Mouse (Mus musculus) regulatory T cell (primary cell): ENCODE data around the gene Gab1.

Experiments
- in situ Hi-C: fragments of 300-600 bp; cut with MboI, MseI; formaldehyde crosslinking; loops from one replicate; pipeline ENCODE4 v1.15.1; 2025; ENCODE audit warnings: high pct_unique_total_duplicates

Gab1 gene

DNA sequence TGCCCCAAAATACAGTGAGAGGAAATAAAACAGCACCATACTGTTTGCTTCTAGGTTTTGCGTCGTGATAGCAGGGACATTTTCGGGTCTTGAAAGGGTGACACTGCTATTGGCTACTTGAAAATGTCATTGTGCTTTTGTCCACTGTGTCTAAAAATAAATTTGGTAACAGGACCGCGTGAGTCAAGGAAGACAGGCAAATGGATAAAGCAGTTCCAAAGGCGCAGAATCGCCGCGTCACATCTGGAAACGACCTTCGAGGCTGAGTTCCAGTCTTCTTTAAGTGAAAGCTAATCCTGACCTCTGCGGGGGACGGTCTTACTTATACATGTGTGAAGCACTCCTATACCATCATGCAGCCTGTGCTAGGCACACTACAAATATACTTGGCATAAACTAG is 35.0 kb downstream of the Gab1 start:
- in situ Hi-C loops = no loop called here

DNA sequence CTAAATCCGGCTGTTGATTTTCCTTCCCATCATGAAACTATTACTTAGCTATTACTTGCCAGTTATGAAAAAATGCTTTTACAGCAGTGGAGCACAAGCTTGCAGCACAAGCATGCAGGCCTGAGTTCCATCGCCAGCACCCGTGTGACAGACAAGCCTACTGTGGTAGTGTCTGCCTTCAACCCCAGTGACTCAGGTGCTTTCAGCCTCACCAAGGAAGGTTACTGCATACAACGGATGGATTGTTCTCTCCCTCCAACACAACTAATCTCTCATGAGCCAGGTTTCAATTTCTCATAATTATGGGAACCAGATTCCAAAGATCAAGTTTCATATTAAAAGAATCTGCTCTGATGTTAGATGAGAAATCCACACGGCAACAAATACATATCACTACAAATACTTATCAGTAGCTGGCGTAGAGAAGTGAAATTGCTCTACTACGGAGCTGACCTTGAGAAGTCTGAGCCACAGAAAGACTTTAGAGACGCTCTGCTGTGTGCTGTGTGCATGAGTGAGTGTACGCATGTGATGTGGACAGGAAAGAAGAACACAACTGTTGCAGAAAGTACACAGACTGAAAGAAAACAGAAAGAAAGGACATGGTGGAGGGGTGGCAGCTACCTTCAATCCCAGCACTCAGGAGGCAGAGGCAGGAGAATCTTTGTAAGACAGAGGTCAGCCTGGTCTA is 36.4 kb downstream of the Gab1 start:
- in situ Hi-C loops = no loop called here

DNA sequence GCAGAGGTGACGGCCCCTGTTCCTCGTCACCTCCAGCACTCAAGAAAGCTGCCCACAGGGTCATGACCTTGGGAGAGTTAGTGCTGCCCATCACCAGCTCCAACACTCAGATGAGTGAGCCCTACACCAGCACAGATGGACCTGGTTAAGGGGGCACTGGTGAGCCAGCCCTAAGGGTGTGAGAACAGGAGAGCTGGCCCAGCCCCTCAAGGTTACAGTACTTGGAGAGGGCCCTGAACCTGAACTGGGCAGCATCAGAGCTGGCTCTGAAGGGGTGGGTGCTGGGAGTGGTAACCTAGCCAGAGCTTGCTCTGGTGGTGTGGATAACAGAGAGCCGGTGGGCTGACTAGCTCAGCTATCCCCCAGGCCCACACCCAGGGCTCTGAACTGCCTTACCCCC is 37.8 kb downstream of the Gab1 start:
- in situ Hi-C loops = no loop called here

DNA sequence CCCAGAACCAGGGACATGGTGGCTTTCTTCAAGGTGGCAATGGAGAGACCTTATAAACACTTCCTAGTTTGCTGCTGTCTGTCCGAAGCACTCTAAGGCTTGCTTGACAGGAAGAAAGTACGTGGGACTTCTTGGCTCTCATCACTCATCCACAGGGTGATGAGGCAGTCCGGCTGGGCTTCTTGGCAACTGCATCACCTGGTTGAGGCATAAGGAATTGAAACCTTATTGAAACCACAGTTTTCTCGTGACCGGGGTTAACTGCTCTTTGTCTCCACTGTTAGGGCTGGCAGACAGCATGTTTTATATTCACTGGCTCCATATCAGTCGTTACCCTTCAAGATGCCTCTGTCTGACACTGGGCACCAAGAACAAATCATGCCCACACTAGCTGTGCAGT is 40.2 kb downstream of the Gab1 start:
- in situ Hi-C loops = no loop called here

DNA sequence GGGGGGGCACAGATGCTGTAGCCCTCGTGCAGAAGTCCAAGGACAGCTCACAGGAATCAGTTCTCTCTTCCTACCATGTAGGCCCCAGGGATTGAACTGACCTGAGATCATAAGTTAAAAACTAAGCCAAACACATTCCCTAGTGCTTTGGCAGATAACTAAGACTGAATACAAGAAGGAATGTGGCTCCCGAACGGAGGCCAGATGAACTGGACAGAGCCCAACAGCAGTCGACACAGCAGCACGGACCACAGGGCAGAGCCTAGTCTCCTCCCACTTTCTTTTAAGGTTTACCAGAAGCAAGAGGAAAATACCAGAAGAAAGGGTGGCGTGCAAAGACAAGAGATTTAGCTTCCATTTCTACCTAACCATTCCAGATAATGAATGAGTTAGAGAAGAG is 42.1 kb downstream of the Gab1 start:
- in situ Hi-C loops = no loop called here

DNA sequence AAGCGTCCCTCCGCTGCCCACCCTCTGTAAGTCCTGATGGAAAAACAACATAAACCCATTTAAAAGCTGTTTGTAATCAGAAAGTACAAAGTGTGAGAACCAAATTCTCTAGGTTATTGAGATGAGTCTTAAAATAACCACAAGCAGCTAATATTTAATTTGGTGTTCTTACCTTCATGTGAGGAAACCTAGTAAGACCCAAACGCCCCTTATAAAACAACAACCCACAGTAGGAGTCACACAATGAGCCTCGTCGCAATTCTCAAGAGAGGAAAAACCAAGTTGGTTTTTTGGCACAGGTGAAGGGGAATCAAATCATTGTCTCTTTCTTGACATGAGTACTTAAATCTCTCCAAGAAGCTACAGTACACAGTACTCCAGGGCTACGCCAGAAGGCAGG is 44.9 kb downstream of the Gab1 start:
- in situ Hi-C loops = no loop called here

DNA sequence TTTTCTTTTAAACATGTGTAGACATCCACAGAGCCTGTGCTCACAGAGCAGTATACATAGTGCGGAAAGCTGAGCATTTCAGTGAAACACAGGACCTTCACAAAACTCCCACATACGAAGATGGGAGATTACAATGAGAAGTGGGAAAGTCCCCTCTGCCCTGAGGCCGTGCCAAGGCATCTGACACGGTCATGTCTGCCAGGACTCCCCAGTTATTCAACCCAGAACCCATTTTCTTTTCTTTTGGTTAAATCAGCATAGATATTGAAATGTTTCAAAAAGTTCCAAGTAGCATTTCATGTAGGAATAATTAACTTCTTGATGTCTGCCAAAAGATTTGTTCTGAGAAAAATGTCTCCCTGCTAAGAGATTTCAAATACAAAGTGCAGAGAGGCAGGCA is 45.9 kb downstream of the Gab1 start:
- in situ Hi-C loops = no loop called here

DNA sequence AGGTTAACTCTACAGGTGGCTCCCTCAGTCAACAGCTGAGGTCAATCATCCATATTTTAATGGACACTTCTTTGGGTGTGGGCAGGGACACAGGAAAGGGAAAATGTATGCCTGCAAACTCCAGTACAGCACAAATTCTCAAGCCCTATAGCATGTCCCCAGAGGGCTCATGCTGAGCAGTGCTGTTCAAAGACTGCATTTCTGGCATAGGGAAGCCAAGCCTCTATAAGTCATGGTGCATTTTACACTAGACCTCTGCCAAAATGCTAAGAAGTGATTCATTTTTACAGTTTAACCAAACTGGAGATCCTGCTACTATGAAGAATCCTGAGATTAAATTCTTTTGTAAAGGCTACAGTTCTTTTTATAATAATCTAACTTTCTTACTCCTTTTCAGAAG is 47.8 kb downstream of the Gab1 start:
- in situ Hi-C loops = no loop called here

DNA sequence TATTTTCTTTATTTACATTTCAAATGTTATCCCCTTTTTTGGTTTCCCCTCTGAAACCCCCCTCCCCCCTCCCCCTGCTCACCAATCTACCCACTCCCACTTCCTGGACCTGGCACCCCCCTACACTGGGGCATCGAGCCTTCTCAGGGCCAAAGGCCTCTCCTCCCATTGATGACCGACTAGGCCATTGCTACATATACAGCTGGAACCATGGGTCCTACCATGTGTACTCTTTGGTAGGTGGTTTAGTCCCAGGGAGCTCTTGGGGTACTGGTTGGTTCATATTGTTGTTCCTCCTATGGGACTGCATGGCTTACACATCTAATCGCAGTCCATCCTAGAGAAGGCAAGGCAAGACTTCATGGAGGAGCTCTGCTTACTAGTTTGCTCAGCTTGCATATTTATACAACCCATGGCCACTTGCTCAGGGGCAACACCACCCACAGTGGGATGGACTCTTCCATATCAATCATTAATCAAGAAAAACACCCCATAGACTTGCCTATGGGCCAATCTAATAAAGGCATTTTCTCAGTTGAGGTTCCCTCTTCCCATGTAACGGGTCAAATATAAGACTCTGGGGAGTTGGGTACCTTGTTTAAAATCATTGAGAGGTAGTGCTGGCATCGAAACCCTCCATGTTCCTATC is 48.3 kb downstream of the Gab1 start:
- in situ Hi-C loops = no loop called here

DNA sequence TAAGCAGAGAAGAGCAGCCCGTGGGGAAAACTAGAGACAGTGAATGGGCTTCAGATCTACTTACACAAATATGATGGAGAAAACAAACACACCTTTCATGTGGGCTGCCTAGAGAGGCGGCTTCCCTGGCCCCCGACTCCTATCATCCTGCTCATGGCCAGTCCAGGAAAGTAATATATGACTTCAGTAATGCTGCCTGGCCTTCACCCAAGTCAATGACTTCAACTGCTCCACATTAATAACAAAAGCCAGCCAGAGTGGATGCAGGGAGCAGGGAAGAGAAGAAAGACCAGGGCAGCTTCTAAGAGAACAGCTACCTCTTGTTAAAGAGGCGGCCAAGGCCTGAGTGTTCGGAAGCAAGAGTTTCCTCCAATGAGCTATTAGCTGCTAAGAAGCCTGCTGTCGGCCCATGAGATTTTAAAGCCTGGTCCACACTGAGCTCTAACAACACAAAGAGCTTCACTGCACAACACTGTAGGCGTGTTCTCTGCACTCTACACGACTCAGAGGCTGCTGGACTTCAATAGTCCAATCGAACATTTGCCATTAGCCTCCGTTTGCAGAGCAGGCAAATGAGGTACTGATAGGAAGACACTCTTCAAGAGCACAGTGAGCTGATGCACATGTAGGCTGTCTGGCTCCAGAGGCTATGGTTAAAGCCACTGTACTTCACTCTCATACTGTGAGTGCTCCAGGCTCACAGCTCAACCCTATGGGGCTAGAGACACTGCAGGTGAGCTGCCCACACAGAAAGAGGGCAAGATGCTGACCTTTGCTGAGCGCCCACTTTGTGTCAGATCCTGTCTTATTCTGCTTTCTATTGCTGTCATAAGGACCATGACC is 49.4 kb downstream of the Gab1 start:
- in situ Hi-C loops = no loop called here

DNA sequence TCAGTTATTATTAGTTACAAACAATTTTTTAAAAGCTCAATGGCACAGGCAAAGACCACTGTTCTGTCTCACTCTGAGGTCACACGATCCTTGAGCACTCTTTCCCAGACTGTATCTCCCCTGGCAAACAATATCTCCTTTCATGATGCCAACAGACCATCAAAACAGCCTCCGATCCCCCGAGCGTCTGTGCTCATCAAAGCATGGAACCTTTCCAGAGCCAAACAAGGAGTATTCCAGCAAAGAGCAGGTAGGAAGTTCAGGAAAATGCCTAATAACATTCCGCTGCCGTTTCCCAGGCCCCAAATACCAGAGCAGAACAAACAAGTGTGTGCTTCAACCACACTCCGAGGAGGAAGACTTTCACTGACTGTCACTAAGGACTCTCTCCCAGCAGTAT is 50.2 kb downstream of the Gab1 start:
- in situ Hi-C loops = no loop called here

DNA sequence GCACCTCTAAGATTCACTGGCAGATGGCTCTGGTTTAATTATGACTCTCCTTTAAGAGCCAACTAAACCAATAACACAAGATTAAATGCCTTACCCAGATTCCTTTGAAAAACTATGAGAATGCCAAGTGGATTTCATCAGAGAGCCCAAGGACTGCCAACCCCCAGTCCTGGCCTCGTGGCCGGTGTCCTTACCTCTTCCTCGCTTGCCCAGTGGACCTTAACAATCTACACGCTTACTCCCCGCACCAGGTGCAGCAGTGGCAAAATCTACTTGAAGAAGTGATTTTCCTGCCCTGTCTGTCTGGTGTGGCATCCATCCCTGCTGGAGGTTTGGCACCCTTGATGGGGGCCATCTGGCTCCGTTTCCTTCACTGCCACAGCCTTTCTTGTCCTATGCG is 53.3 kb downstream of the Gab1 start:
- in situ Hi-C loops = loop anchor here (10.0 kb wide), 1 partner anchor 728 kb away; no protein-coding TSS in a partner anchor

DNA sequence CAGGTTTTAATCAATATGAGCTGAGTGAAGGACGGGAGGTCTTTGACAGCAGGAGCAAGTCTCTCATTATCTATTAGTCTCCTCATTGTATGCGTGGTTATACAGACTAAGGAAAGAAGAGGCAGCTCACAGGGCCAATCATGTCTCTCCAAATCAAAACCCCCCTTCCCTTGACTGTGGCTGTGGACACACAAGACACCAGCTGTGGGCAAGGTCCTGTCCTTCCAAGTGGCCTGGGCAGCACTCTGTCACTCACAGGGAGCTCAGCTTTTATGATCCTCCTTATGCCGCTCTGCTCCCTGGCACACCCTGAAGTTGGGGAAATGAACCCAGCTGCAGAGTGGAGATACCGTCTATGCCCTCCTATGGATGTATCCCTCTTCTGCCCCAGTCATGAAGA is 55.2 kb downstream of the Gab1 start:
- in situ Hi-C loops = loop anchor here (10.0 kb wide), 1 partner anchor 730 kb away; no protein-coding TSS in a partner anchor

DNA sequence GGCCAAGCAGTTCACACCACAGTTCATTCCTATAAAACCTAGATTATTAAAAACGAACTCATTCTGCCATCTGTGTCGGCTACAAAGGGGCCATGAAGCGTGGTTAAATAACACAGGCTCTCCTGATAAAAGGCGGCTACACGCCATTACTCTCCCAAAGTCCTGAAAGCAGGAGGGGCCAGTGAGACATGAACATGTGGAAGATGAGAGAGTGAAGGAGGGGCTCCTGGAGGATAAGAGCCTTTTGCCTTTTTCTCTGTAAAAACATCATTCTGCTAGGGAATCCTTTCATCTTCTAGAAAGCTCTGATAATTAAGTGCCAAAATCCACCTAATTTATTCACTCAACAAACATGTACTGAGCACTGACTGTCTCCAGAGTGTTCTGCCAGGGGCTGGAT is 55.9 kb downstream of the Gab1 start:
- in situ Hi-C loops = loop anchor here (10.0 kb wide), 1 partner anchor 730 kb away; no protein-coding TSS in a partner anchor

DNA sequence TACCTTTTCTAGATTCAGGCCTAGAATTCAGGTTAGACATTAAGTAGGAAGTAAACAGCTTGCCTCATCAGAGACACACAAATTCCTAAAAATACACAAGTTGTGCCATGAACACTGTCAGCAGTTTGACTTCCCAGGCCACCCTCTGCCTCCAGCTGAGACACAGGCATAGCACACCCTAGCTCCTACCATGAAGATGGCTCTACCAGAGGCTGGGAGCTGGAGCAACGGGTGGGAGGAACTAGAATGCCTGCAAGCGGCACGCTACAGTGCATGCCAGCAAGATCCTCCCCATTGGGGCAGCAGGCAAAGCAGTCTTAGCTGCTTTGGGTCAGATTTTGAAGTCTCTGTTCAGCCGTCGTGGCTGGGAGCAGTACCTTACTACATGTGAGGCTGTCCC is 57.1 kb downstream of the Gab1 start:
- in situ Hi-C loops = loop anchor here (10.0 kb wide), 1 partner anchor 732 kb away; no protein-coding TSS in a partner anchor

DNA sequence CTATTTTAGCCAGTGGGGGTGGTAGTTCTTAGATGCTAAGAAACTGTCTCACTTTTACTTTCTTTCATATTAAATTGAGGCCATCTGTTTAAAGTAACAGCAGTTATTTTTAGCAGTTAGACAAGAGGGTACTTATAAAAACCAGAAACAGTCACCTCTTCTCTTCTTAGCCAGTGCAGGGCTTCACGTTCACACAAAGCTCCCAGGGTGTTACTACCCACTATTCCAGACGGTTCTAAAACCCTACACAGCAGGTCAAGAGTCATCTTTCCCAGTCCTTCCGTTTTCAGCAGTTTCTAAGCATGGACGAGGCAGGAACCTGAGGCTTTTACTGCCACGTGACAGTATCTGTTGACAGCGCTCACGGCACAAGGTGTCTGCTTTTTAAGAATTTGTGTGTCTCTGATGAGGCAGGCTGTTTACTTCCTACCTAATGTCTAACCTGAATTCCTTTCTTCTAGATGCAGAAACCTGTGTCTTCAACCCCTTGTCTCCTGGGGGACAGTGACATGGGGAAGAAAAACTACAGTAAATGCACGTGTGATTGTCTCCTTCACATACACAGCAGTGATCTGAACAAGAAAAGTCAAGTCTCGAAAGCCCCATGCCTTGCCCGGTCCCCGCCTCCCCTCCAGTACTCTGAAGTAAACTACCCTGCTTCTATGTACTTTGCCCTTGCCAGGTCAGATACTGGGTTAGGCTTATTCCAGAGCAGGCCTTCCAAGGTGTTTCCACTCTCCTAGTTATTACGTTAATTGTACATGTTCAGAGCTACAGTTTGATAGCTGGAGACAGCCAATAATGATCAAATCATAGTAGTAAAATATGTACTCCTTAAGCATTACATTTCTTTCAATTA is 58.7 kb downstream of the Gab1 start:
- in situ Hi-C loops = loop anchor here (10.0 kb wide), 1 partner anchor 733 kb away; no protein-coding TSS in a partner anchor

DNA sequence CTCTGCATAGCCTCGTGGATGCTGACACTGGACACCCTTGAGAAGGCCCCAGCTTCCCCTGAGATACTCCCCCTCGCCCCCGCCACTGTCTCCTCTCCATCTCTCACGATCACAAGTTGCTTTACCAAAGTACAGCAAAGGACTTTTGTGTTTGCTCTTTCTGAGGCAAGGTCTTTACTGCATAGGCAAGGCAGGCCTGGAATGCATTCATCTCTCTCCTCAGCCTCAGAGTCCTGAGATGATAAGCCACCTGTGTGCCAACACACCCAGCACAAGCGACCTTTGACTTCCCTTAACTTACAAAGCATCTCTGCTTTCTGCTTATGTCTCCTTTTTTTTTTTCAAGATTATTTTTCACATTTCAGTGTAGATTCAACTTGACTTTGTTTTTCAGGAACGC is 61.3 kb downstream of the Gab1 start:
- in situ Hi-C loops = no loop called here

DNA sequence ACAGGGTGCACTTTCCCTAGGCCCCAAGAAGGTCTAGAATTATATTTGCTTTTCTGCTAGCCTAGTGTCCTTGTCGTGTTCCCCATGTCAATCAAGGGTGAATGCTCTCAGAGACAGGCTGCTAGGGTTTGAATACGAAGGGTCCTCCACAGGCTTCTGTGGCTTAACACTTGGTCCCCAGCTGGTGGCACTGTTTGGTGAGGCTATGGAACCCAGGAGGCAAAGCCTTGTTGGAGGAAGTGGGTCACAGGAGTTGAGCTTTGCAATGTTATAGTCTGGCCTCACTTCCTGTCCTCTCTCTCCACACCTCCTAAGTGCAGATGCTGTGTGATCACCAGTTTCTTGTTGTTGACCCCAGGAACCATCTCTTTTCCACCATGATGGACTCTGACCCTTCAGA is 63.3 kb downstream of the Gab1 start:
- in situ Hi-C loops = no loop called here

DNA sequence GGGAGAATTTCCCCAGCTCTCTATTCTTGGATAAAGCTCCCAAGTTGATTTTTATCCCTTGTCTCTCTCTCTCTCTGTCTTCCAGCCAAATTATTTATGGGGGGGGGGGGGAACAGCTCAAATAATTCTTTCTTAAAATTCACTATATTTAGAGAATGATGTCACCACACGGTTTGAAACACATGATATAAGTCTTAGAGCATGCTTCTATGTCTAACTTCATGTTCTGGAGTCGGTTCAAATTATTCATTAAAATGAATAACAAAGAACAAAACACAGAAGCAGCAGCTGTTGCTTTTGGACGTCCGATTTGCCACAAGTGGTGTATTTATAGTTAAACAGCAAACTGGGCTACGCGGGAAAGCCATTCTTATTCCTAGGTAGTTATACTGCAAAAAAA is 65.1 kb downstream of the Gab1 start:
- in situ Hi-C loops = no loop called here

DNA sequence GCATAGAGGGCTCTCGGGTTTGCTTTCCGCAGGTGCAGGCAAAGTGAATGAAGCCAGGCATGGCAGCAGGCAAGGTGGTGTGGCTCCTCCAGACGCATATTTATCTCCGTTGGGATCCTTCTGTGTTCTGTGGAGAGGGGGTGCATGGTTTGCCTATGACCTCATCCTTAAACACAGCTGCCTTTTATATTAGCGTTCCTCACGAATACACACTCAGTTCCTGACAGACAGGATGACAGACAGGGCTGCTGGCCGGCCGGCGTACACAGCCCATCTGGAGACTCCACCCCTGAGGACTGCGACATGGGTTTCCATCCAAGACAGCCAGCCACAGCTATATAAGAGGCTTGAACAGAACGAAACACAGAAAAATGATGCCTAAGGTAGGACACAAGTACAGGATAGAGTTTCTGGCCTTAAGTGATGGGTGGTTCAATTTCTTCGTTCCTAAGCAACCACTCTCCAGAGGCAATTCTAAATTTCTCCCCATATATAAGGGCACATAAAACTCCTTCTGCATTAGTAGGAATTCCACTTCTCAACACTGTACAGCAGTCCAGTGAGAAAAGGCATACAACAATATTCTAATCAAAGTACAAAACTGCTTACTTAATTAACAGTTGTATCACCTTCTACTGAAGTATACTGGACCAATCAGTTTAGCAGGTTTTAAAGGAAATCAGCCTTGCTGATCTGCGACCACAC is 66.1 kb downstream of the Gab1 start:
- in situ Hi-C loops = no loop called here

DNA sequence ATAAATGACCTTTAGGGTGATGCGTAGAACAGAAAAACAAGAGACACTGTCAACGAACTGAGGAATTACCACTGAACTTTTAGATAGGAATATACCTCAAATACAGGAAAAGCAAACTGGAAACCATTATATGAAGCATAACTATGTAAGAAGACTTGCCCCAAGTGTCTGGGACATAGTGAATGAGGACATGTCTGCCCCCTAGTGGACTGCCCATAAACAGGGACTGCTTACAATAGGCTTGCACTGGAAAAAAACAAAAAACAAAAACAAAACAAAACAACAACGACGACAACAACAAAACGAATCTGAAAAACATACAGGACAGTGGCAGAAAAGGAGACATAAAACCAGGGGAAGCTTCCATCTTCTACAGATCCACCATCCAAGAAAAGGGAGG is 66.9 kb downstream of the Gab1 start:
- in situ Hi-C loops = no loop called here
